Mouse (Mus musculus) forebrain, embryonic 13.5 days (tissue): Measurements from ENCODE around the gene Sh3gl2. TPM values are rescaled to one million over a fixed set of nuclear protein-coding genes. Genes with fewer than 3 reads are reported as not detected.

Experiments used
- ATAC-seq: fragments of 200-750 bp; cut with Nextera tagmentation; 2 replicates; pipeline ENCODE4 v1.8.0; 2017
- H3K27ac ChIP-seq: fragments of 300-500 bp; sonication (generic); 2 replicates; pipeline ENCODE4 v1.5.1; 2015; ENCODE audit warnings: inconsistent platforms, mild to moderate bottlenecking, moderate library complexity
- H3K27me3 ChIP-seq: fragments of 300-500 bp; sonication (generic); 2 replicates; pipeline ENCODE4 v1.6.1; 2015; ENCODE audit warnings: mild to moderate bottlenecking, inconsistent platforms
- H3K36me3 ChIP-seq: fragments of 300-500 bp; sonication (generic); 2 replicates; pipeline ENCODE4 v1.6.1; 2015; ENCODE audit warnings: mild to moderate bottlenecking, inconsistent platforms; ENCODE audit not compliant: poor library complexity, severe bottlenecking
- H3K4me1 ChIP-seq: fragments of 300-500 bp; sonication (generic); 2 replicates; pipeline ENCODE4 v1.6.1; 2015; ENCODE audit warnings: inconsistent platforms
- H3K4me2 ChIP-seq: fragments of 300-500 bp; sonication (generic); 2 replicates; pipeline ENCODE4 v1.6.1; 2015; ENCODE audit warnings: inconsistent platforms, mild to moderate bottlenecking, moderate library complexity
- H3K4me3 ChIP-seq: fragments of 300-500 bp; sonication (generic); 2 replicates; pipeline ENCODE4 v1.5.1; 2015; ENCODE audit warnings: mild to moderate bottlenecking, inconsistent platforms
- H3K9ac ChIP-seq: fragments of 300-500 bp; sonication (generic); 2 replicates; pipeline ENCODE4 v1.6.1; 2015; ENCODE audit warnings: mild to moderate bottlenecking, inconsistent platforms
- H3K9me3 ChIP-seq: fragments of 300-500 bp; sonication (generic); replicated peaks from 2 replicates; pipeline ENCODE4 v1.6.1; 2016; ENCODE audit warnings: inconsistent platforms
- WGBS: fragments of 180-500 bp; shearing (Covaris S2); methylation state at CpG from one replicate; pipeline ENCODE4 v1.1.7; 2015; 5-methylcytosine and 5-hydroxymethylcytosine counted together
- polyA plus RNA-seq: library from polyadenylated mRNA; unstranded; fragments of >200 nt; fragmentation: Nextera tagmentation; extraction: Ambion mirVana; gene quantifications from 2 replicates; pipeline ENCODE4 v1.2.1, GENCODE M21; 2015

The Sh3gl2 gene
- polyA plus RNA-seq, 1 experiment from 2014 or later = 30.9 TPM

- Histone ChIP-seq H3K4me2 (no peak overlapping the region), H3K4me3 (no peak overlapping the region), H3K27ac (no peak overlapping the region), H3K9me3 (no peaks in the 10 kb centered on the region), H3K9ac (no peak overlapping the region), H3K36me3 (no peaks in the 10 kb centered on the region), H3K4me1 (no peaks in the 10 kb centered on the region), H3K27me3 (no peaks in the 10 kb centered on the region; the same call in 1 of the 2 replicates)
- WGBS = 44% methylated on average over 1 of the region's 1 CpGs
- ATAC-seq = peak; percentile 50; the same call in 1 of the 2 replicates
Observed at GRCm38 (mm10) chr4:85391795-85392194, 186.9 kb downstream of the Sh3gl2 start.

GRCm38 (mm10) chr4:85398765-85399164 lies 193.8 kb downstream of the Sh3gl2 start:
- no peak overlapping the region for H3K9ac ChIP-seq
- ATAC-seq = no peak
- H3K4me1 ChIP-seq = no peaks in the 10 kb centered on the region
- H3K36me3 ChIP-seq = no peaks in the 10 kb centered on the region
- no peaks in the 10 kb centered on the region for H3K9me3 ChIP-seq
- 43% methylated on average over 8 of the region's 8 CpGs for WGBS
- no peak overlapping the region for H3K4me2 ChIP-seq
- no peak overlapping the region for H3K27ac ChIP-seq
- H3K27me3 ChIP-seq = 0 out of 2 replicates have a peak, but pooled peaks cover 5% of the 10 kb centered on the region
- H3K4me3 ChIP-seq = no peak overlapping the region

GRCm38 (mm10) chr4:85402823-85403222 lies 197.9 kb downstream of the Sh3gl2 start:
- no peaks in the 10 kb centered on the region for H3K9me3 ChIP-seq
- no peak overlapping the region for H3K4me2 ChIP-seq
- no peaks in the 10 kb centered on the region for H3K4me1 ChIP-seq
- 45% methylated on average over 4 of the region's 4 CpGs for WGBS
- H3K36me3 ChIP-seq = no peaks in the 10 kb centered on the region
- no peak overlapping the region for H3K9ac ChIP-seq
- 0 out of 2 replicates have a peak, but pooled peaks cover 5% of the 10 kb centered on the region for H3K27me3 ChIP-seq
- ATAC-seq = 0 out of 2 replicates have a peak, but pooled peaks have one; percentile 22
- no peak overlapping the region for H3K27ac ChIP-seq
- no peak overlapping the region for H3K4me3 ChIP-seq

GRCm38 (mm10) chr4:85404424-85405194 lies 199.7 kb downstream of the Sh3gl2 start:
- H3K4me3 ChIP-seq = no peak overlapping the region
- no peak overlapping the region for H3K4me2 ChIP-seq
- no peaks in the 10 kb centered on the region for H3K36me3 ChIP-seq
- H3K9ac ChIP-seq = no peak overlapping the region
- 0 out of 2 replicates have a peak, but pooled peaks cover 5% of the 10 kb centered on the region for H3K27me3 ChIP-seq
- no peaks in the 10 kb centered on the region for H3K4me1 ChIP-seq
- H3K27ac ChIP-seq = no peak overlapping the region
- ATAC-seq = peak; percentile 77
- WGBS = 44% methylated on average over 10 of the region's 10 CpGs
- H3K9me3 ChIP-seq = no peaks in the 10 kb centered on the region

- H3K9me3 ChIP-seq = no peaks in the 10 kb centered on the region
- no peaks in the 10 kb centered on the region for H3K36me3 ChIP-seq
- no peak overlapping the region for H3K4me2 ChIP-seq
- 0 out of 2 replicates have a peak, but pooled peaks cover 5% of the 10 kb centered on the region for H3K27me3 ChIP-seq
- H3K4me3 ChIP-seq = no peak overlapping the region
- no peaks in the 10 kb centered on the region for H3K4me1 ChIP-seq
- peak; percentile 54 for ATAC-seq
- 74% methylated on average over 7 of the region's 7 CpGs for WGBS
- no peak overlapping the region for H3K9ac ChIP-seq
- H3K27ac ChIP-seq = no peak overlapping the region
Observed at GRCm38 (mm10) chr4:85405276-85405675, 200.3 kb downstream of the Sh3gl2 start.

- Histone ChIP-seq H3K27me3 (no peaks in the 10 kb centered on the region), H3K9me3 (no peaks in the 10 kb centered on the region), H3K27ac (no peak overlapping the region), H3K36me3 (no peaks in the 10 kb centered on the region), H3K4me1 (no peaks in the 10 kb centered on the region), H3K4me2 (no peak overlapping the region), H3K4me3 (no peak overlapping the region), H3K9ac (no peak overlapping the region)
- ATAC-seq = no peak
- 98% methylated on average over 3 of the region's 3 CpGs for WGBS
Observed at GRCm38 (mm10) chr4:85416466-85416865, 211.5 kb downstream of the Sh3gl2 start.

- Histone ChIP-seq H3K9ac (no peak overlapping the region), H3K27me3 (no peaks in the 10 kb centered on the region), H3K36me3 (no peaks in the 10 kb centered on the region), H3K4me1 (no peaks in the 10 kb centered on the region), H3K4me2 (no peak overlapping the region), H3K9me3 (no peaks in the 10 kb centered on the region), H3K27ac (no peak overlapping the region), H3K4me3 (no peak overlapping the region)
- WGBS = 82% methylated on average over 6 of the region's 6 CpGs
- no peak for ATAC-seq
Observed at GRCm38 (mm10) chr4:85420429-85420828, 215.5 kb downstream of the Sh3gl2 start.

GRCm38 (mm10) chr4:85426211-85426610 lies 221.3 kb downstream of the Sh3gl2 start:
- H3K4me2 ChIP-seq = no peak overlapping the region
- no peaks in the 10 kb centered on the region for H3K27me3 ChIP-seq
- 86% methylated on average over 4 of the region's 4 CpGs for WGBS
- no peak overlapping the region for H3K27ac ChIP-seq
- H3K36me3 ChIP-seq = no peaks in the 10 kb centered on the region
- H3K9ac ChIP-seq = no peak overlapping the region
- no peaks in the 10 kb centered on the region for H3K4me1 ChIP-seq
- H3K4me3 ChIP-seq = no peak overlapping the region
- H3K9me3 ChIP-seq = no peaks in the 10 kb centered on the region
- ATAC-seq = no peak

- no peaks in the 10 kb centered on the region for H3K9me3 ChIP-seq
- H3K27ac ChIP-seq = no peak overlapping the region
- H3K36me3 ChIP-seq = no peaks in the 10 kb centered on the region
- no peaks in the 10 kb centered on the region for H3K27me3 ChIP-seq
- H3K9ac ChIP-seq = no peak overlapping the region
- H3K4me1 ChIP-seq = no peaks in the 10 kb centered on the region
- H3K4me2 ChIP-seq = no peak overlapping the region
- no peak for ATAC-seq
- no peak overlapping the region for H3K4me3 ChIP-seq
- 90% methylated on average over 4 of the region's 4 CpGs for WGBS
Observed at GRCm38 (mm10) chr4:85432786-85433185, 227.9 kb downstream of the Sh3gl2 start.

- no peak overlapping the region for H3K4me2 ChIP-seq
- 70% methylated on average over 8 of the region's 8 CpGs for WGBS
Observed at GRCm38 (mm10) chr4:85434734-85435133, 229.8 kb downstream of the Sh3gl2 start.

GRCm38 (mm10) chr4:85438813-85439212 lies 233.9 kb downstream of the Sh3gl2 start:
- H3K36me3 ChIP-seq = no peaks in the 10 kb centered on the region
- no peak overlapping the region for H3K9ac ChIP-seq
- H3K27me3 ChIP-seq = no peaks in the 10 kb centered on the region
- ATAC-seq = peak; percentile 70; the same call in 1 of the 2 replicates
- H3K27ac ChIP-seq = no peak overlapping the region
- H3K4me1 ChIP-seq = peaks cover 10% of the 10 kb centered on the region; the same call in 1 of the 2 replicates
- H3K9me3 ChIP-seq = no peaks in the 10 kb centered on the region
- H3K4me3 ChIP-seq = no peak overlapping the region
- 37% methylated on average over 3 of the region's 3 CpGs for WGBS
- H3K4me2 ChIP-seq = no peak overlapping the region

More at GRCm38 (mm10) chr4:85434734-85435133, 229.8 kb downstream of the Sh3gl2 start:
- Histone ChIP-seq H3K27ac (no peak overlapping the region), H3K36me3 (no peaks in the 10 kb centered on the region), H3K9ac (no peak overlapping the region), H3K9me3 (no peaks in the 10 kb centered on the region), H3K4me1 (peaks cover 10% of the 10 kb centered on the region; the same call in 1 of the 2 replicates), H3K4me3 (no peak overlapping the region), H3K27me3 (no peaks in the 10 kb centered on the region)
- ATAC-seq = no peak

- H3K9ac ChIP-seq = no peak overlapping the region
- ATAC-seq = peak; percentile 67; the same call in 1 of the 2 replicates
- peaks cover 9% of the 10 kb centered on the region; the same call in 1 of the 2 replicates for H3K4me1 ChIP-seq
- no peaks in the 10 kb centered on the region for H3K36me3 ChIP-seq
- H3K4me3 ChIP-seq = no peak overlapping the region
- no peak overlapping the region for H3K27ac ChIP-seq
- 91% methylated on average over 6 of the region's 6 CpGs for WGBS
- no peaks in the 10 kb centered on the region for H3K27me3 ChIP-seq
- no peak overlapping the region for H3K4me2 ChIP-seq
- no peaks in the 10 kb centered on the region for H3K9me3 ChIP-seq
Observed at GRCm38 (mm10) chr4:85483586-85483985, 278.7 kb downstream of the Sh3gl2 start.
